Mouse (Mus musculus) cerebellum, adult 2 months (tissue): ENCODE measurements around the gene Ndufaf2. TPM values are rescaled to one million over a fixed set of nuclear protein-coding genes. Genes with fewer than 3 reads are reported as not detected.
A peak's percentile ranks its signal among the peaks of the same experiment; 100 is the strongest.

Source experiments
- DNase-seq, 2 experiments: peaks; one replicate each; pipeline ENCODE4 v3.0.0; 2021
- H3K27ac ChIP-seq: fragments of 200-500 bp; 2 replicates; pipeline ENCODE4 v1.5.1; 2012; ENCODE audit warnings: low read length, control low read depth, inconsistent platforms; ENCODE audit not compliant: insufficient read depth
- H3K27me3 ChIP-seq: fragments of 200-500 bp; 2 replicates; pipeline ENCODE4 v1.6.1; 2012; ENCODE audit warnings: inconsistent platforms, mild to moderate bottlenecking, low read length, moderate library complexity; ENCODE audit not compliant: control insufficient read depth, insufficient read depth
- H3K4me1 ChIP-seq: fragments of 200-500 bp; 2 replicates; pipeline ENCODE4 v1.6.1; 2011; ENCODE audit warnings: low read length; ENCODE audit not compliant: control insufficient read depth, insufficient read depth
- H3K4me3 ChIP-seq: fragments of 200-500 bp; replicated peaks from 2 replicates; pipeline ENCODE3; 2011; ENCODE audit warnings: mild to moderate bottlenecking, low read depth, low read length, control low read depth; ENCODE audit not compliant: insufficient read depth
- CTCF ChIP-seq: fragments of 200-500 bp; IDR thresholded peaks from 2 replicates; pipeline ENCODE4 v1.5.1; 2011; ENCODE audit warnings: low read depth, mild to moderate bottlenecking, control low read depth, low read length, moderate library complexity, borderline replicate concordance; ENCODE audit not compliant: insufficient read depth
- POLR2A ChIP-seq: fragments of 200-500 bp; IDR thresholded peaks from 2 replicates; pipeline ENCODE4 v1.6.1; 2011; ENCODE audit warnings: low read length, control low read depth, borderline replicate concordance; ENCODE audit not compliant: insufficient read depth
- WGBS: fragments of 180-500 bp; shearing (Covaris S2); methylation state at CpG from one replicate; pipeline ENCODE4 v1.1.7; 2018; 5-methylcytosine and 5-hydroxymethylcytosine counted together
- polyA plus RNA-seq: library from polyadenylated mRNA; depleted of rRNA; stranded (reverse); fragments of >200 nt; gene quantifications from 2 replicates; pipeline ENCODE4 v1.2.3, GENCODE M21; 2012

Gene Ndufaf2
- polyA plus RNA-seq, 1 experiment = 62.4 TPM

DNA sequence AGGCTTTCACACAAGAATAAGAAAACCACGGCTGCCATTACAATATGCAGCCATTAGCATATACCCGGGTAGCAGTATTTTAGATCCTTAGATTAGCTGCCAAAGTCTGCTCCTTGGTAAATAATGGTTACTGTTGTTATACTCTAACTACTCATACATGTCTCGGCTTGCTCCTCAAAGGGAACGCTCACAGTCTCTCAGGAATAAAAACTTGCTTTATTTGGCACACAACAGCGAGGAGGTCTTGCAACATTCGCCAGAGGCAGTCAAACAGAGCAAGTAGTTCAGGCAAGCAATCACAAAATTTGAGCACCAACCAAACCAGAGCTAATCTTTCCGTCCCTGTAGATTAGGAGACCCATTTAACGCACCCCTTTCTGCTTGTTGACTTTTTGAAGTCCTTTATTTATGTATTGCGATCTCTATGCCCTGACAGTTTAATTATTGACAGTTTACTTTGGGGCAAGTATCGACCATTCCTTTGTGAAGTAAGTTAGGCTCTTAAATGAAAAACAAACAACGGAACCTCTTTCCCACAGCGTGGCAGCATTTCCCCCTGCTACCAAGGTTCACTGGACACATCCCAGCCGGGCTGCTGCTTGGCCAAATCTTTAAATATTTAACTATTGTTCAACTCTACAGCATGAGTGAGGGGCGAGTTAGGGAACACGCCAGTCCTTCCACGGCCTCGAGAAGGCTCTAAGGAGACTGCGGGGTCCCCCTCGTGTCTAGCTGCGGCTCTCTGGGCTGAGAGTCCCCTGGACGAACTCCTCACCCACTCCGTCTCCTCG lies 114.8 kb downstream of the Ndufaf2 start:
- Histone ChIP-seq H3K4me3 (peak overlapping the region; percentile 98), H3K4me1 (no peaks in the 10 kb centered on the region), H3K27ac (peak overlapping the region; percentile 89), H3K27me3 (no peaks in the 10 kb centered on the region)
- no peak for TF ChIP-seq CTCF
- no peak for TF ChIP-seq POLR2A
- WGBS = 1% methylated on average over 23 of the region's 23 CpGs
- DNase-seq = peak in 1 of 2 experiments; percentile 10

DNA sequence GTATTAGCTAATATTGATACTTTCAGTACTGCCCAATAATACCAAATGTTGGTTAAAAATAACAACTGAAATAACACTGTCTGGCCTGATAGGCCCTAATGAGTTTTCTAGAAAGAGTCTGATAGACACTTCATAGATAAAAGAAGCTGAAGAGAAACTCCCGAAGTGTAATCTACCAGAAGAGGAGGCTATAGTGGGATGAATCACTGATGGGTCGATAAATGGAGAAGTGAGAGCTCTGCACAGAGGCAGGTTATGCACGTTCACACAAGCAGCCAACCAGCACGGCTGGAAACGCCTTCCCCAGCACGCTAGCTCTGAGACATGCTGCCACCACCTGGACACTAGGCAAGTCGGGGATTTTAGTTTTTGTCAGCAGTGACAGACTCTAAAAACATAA lies 117.1 kb downstream of the Ndufaf2 start:
- Histone ChIP-seq H3K27ac (no peak overlapping the region), H3K4me1 (no peaks in the 10 kb centered on the region), H3K4me3 (no peak overlapping the region), H3K27me3 (no peaks in the 10 kb centered on the region)
- 3% methylated on average over 7 of the region's 7 CpGs for WGBS
- peak; percentile 60 to 68 for DNase-seq
- TF ChIP-seq POLR2A = no peak
- peak; percentile 78 for TF ChIP-seq CTCF

DNA sequence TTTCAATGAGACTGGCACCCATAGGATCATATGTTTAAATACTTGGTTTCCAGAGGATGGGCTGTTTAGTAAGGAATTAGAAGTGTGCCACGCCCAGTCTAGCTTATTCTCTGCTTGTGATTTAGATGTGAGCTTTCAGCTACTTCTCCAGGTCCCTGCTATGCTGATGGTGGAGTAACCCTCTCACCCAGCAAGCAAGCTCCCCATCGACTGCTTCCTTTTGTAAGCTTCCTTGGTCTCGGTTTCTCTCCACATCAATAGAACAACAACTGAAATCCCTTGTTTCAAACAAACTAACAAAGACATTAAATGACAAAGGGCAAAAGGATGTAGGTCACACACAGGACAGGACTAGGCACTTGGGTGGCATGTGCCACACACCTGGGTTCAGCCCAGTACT lies 118.0 kb downstream of the Ndufaf2 start:
- Histone ChIP-seq H3K27me3 (no peaks in the 10 kb centered on the region), H3K4me1 (no peaks in the 10 kb centered on the region), H3K27ac (no peak overlapping the region), H3K4me3 (no peak overlapping the region)
- TF ChIP-seq CTCF = no peak
- TF ChIP-seq POLR2A = no peak
- DNase-seq = no peak
- 83% methylated on average over 3 of the region's 3 CpGs for WGBS

DNA sequence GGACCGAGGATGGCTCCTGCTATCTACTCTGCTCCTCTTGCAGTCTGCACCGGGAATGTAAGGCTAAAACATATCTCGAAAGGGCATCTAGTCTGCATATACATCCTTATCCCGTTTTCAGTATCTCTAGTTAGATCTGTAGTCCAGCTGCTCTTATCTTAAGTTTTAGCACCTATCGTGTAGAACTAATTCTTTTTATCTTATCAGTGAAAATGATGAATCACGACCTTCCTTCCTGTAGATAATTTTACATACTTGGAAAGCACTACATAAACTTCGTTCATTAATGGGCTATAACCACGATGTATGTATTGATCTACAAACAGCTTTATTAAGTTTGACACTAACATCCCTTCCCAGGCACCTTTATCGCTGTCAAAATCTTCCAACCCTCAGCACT lies 118.5 kb downstream of the Ndufaf2 start:
- 88% methylated on average over 9 of the region's 9 CpGs for WGBS
- no peak for DNase-seq
- TF ChIP-seq CTCF (no peak), POLR2A (no peak)
- Histone ChIP-seq H3K4me1 (no peaks in the 10 kb centered on the region), H3K27ac (no peak overlapping the region), H3K4me3 (no peak overlapping the region), H3K27me3 (no peaks in the 10 kb centered on the region)

DNA sequence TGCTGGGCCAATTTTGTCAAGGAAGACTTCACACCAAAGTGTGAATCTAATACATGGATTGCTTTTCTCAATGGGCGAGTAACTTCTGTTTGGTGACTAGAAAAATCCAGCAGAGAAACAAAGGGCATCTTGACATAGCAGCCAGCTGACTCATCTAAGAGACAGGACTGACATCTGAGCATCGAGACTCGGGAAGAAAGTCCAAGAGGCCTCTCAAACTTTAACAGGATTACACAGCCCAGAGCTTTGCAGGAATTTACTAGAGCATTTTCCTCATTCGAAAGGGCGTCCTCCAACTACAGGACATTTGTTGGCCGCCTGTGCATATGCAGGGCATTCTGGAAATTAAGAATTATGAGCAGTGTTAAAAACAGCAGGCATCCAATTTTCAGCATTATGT lies 119.0 kb downstream of the Ndufaf2 start:
- Histone ChIP-seq H3K27ac (no peak overlapping the region), H3K4me3 (no peak overlapping the region), H3K4me1 (no peaks in the 10 kb centered on the region), H3K27me3 (no peaks in the 10 kb centered on the region)
- TF ChIP-seq CTCF (no peak), POLR2A (no peak)
- 72% methylated on average over 6 of the region's 6 CpGs for WGBS
- no peak for DNase-seq

DNA sequence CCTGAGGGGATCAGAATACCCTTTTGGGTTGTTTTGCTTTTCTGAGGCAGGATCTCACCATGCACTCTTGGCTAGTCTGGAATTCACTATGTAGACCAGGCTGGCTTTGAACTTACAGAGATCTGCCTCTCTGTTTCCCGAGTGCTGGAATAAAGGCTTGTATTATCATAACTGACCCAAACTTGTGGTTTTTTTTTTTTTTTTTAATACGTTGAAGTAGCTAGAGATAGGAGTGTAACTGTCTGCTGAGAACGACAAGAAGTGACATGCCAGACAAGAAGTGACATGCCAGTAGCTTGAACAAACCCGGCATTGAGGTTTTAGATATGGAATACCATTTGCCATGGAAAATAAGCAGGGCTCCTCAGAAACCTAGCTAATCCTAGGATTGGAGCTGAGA lies 125.6 kb downstream of the Ndufaf2 start:
- no peaks in the 10 kb centered on the region for H3K4me1 ChIP-seq
- H3K27ac ChIP-seq = no peak overlapping the region
- H3K27me3 ChIP-seq = no peaks in the 10 kb centered on the region
- 91% methylated on average over 4 of the region's 4 CpGs for WGBS
- DNase-seq = no peak
- TF ChIP-seq CTCF = no peak
- TF ChIP-seq POLR2A = no peak
- no peak overlapping the region for H3K4me3 ChIP-seq

DNA sequence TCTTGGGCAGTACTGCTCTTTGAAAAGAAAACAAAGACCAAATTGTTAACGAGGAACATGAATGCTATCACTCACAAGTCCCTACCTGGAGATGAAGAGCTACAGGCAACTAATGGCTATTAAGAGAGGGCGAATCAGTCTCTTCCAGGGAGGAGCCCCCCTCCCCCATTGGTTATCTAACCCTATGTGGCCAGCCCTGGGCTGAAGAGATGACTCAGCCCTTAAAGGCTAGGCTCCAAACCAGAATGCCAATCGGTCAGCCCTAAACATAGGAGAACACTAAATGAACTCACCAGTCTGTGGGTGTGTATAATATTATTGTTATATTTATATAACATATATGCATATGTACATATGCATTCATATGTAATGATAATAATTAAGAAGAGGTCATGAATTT lies 132.6 kb downstream of the Ndufaf2 start:
- no peaks in the 10 kb centered on the region for H3K4me1 ChIP-seq
- no peaks in the 10 kb centered on the region for H3K27me3 ChIP-seq
- TF ChIP-seq POLR2A (no peak), CTCF (no peak)
- 74% methylated on average over 3 of the region's 3 CpGs for WGBS
- H3K27ac ChIP-seq = no peak overlapping the region
- no peak overlapping the region for H3K4me3 ChIP-seq
- no peak for DNase-seq

DNA sequence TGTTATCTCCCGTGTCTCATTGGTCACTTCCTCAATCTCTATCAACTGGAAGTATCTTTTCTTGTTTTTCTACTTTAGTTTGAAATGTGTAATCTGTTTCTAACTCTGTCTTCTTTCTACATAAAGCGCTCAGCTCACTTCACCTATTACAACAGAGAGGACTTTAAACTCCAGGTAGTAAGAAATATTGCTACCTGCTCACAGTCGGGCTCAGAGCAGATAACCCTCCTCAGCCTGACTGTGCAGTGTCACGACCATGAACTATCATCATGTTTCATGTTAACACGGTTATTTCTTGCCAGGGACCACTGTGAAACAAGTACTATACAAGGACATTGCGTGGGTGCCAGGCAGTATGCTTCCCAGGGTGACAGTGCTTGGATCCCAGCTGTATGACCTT lies 141.1 kb downstream of the Ndufaf2 start:
- WGBS = 82% methylated on average over 6 of the region's 6 CpGs
- DNase-seq = no peak
- H3K27me3 ChIP-seq = no peaks in the 10 kb centered on the region
- no peak overlapping the region for H3K27ac ChIP-seq
- no peak overlapping the region for H3K4me3 ChIP-seq
- H3K4me1 ChIP-seq = no peaks in the 10 kb centered on the region
- no peak for TF ChIP-seq CTCF
- TF ChIP-seq POLR2A = no peak
